Mouse (Mus musculus) lung, embryonic 14.5 days (tissue): ENCODE data around the gene Vti1a. TPM values are rescaled to one million over a fixed set of nuclear protein-coding genes. Genes with fewer than 3 reads are reported as not detected.
A peak's percentile ranks its signal among the peaks of the same experiment; 100 is the strongest.

ENCODE experiments used
- ATAC-seq: fragments of 200-750 bp; cut with Nextera tagmentation; 2 replicates; pipeline ENCODE4 v1.8.0; 2017; ENCODE audit warnings: mild to moderate bottlenecking, moderate TSS enrichment, moderate library complexity; ENCODE audit not compliant: insufficient read depth
- DNase-seq: peaks from one replicate; pipeline ENCODE4 v3.0.0-alpha.2; 2015
- H3K27ac ChIP-seq: fragments of 300-500 bp; sonication (generic); 2 replicates; pipeline ENCODE4 v1.5.1; 2014; ENCODE audit warnings: low read depth, mild to moderate bottlenecking, moderate library complexity
- H3K27me3 ChIP-seq: fragments of 300-500 bp; sonication (generic); 2 replicates; pipeline ENCODE4 v1.6.1; 2014; ENCODE audit warnings: low read length, control low read depth; ENCODE audit not compliant: insufficient read depth
- H3K36me3 ChIP-seq: fragments of 300-500 bp; sonication (generic); 2 replicates; pipeline ENCODE4 v1.6.1; 2014; ENCODE audit warnings: control low read depth; ENCODE audit not compliant: insufficient read depth
- H3K4me1 ChIP-seq: fragments of 300-500 bp; sonication (generic); 2 replicates; pipeline ENCODE4 v1.6.1; 2014; ENCODE audit warnings: antibody characterized with exemption, control low read depth; ENCODE audit not compliant: insufficient read depth
- H3K4me2 ChIP-seq: fragments of 300-500 bp; sonication (generic); 2 replicates; pipeline ENCODE4 v1.6.1; 2014; ENCODE audit warnings: mild to moderate bottlenecking
- H3K4me3 ChIP-seq: fragments of 300-500 bp; sonication (generic); 2 replicates; pipeline ENCODE4 v1.5.1; 2014; ENCODE audit warnings: low read depth, low read length
- H3K9ac ChIP-seq: fragments of 300-500 bp; sonication (generic); 2 replicates; pipeline ENCODE4 v1.6.1; 2014
- H3K9me3 ChIP-seq: fragments of 300-500 bp; sonication (generic); 2 replicates; pipeline ENCODE4 v1.6.1; 2016; ENCODE audit warnings: low read depth, low read length, control low read depth
- CTCF ChIP-seq: IDR thresholded peaks from 2 replicates; pipeline ENCODE4 v1.5.1; 2016; ENCODE audit warnings: antibody characterized with exemption, low read depth
- WGBS: fragments of 180-500 bp; shearing (Covaris S2); extraction: QIAGEN DNeasy Blood & Tissue Kit; methylation state at CpG from one replicate; pipeline ENCODE4 v1.1.7; 2014; 5-methylcytosine and 5-hydroxymethylcytosine counted together
- polyA plus RNA-seq: library from polyadenylated mRNA; unstranded; fragments of >200 nt; fragmentation: Nextera tagmentation; extraction: Ambion mirVana; gene quantifications from 2 replicates; pipeline ENCODE4 v1.2.1, GENCODE M21; 2014

Vti1a gene
- polyA plus RNA-seq, 1 experiment from 2014 or later: 25.5 TPM

- Histone ChIP-seq H3K9me3 (no peaks in the 10 kb centered on the region), H3K4me3 (no peak overlapping the region), H3K36me3 (no peaks in the 10 kb centered on the region), H3K9ac (no peak overlapping the region), H3K27ac (peak overlapping the region; percentile 54; the same call in 1 of the 2 replicates), H3K4me2 (no peak overlapping the region), H3K27me3 (no peaks in the 10 kb centered on the region), H3K4me1 (peaks cover 7% of the 10 kb centered on the region; the same call in 1 of the 2 replicates)
- no peak for DNase-seq
- no peak for TF ChIP-seq CTCF
- WGBS: 79% methylated on average over 14 of the region's 14 CpGs
- peak; percentile 21; the same call in 1 of the 2 replicates for ATAC-seq
Measured at GRCm38 (mm10) chr19:55562487-55563147, 246.5 kb downstream of the Vti1a start.

GRCm38 (mm10) chr19:55563148-55563651 is 247.1 kb downstream of the Vti1a start:
- Histone ChIP-seq H3K4me2 (no peak overlapping the region), H3K9ac (no peak overlapping the region), H3K36me3 (no peaks in the 10 kb centered on the region), H3K27me3 (no peaks in the 10 kb centered on the region), H3K27ac (peak overlapping the region; percentile 54; the same call in 1 of the 2 replicates), H3K4me1 (peaks cover 7% of the 10 kb centered on the region; the same call in 1 of the 2 replicates), H3K4me3 (no peak overlapping the region), H3K9me3 (no peaks in the 10 kb centered on the region)
- ATAC-seq: no peak; the same call in 1 of the 2 replicates
- no peak for TF ChIP-seq CTCF
- WGBS: 55% methylated on average over 15 of the region's 15 CpGs
- DNase-seq: peak; percentile 69

GRCm38 (mm10) chr19:55564104-55564938 is 248.2 kb downstream of the Vti1a start:
- Histone ChIP-seq H3K4me1 (peaks cover 7% of the 10 kb centered on the region; the same call in 1 of the 2 replicates), H3K27me3 (no peaks in the 10 kb centered on the region), H3K9me3 (no peaks in the 10 kb centered on the region), H3K4me2 (no peak overlapping the region), H3K27ac (no peak overlapping the region), H3K9ac (no peak overlapping the region), H3K4me3 (no peak overlapping the region), H3K36me3 (no peaks in the 10 kb centered on the region)
- ATAC-seq (no peak), DNase-seq (no peak)
- TF ChIP-seq CTCF: no peak
- WGBS: 87% methylated on average over 13 of the region's 13 CpGs

GRCm38 (mm10) chr19:55565111-55565510 is 249.0 kb downstream of the Vti1a start:
- Histone ChIP-seq H3K27ac (no peak overlapping the region), H3K9me3 (no peaks in the 10 kb centered on the region), H3K27me3 (no peaks in the 10 kb centered on the region), H3K9ac (no peak overlapping the region), H3K4me3 (no peak overlapping the region), H3K36me3 (no peaks in the 10 kb centered on the region), H3K4me1 (peaks cover 7% of the 10 kb centered on the region; the same call in 1 of the 2 replicates), H3K4me2 (no peak overlapping the region)
- 83% methylated on average over 11 of the region's 11 CpGs for WGBS
- DNase-seq (no peak), ATAC-seq (no peak)
- TF ChIP-seq CTCF: no peak

- ATAC-seq: no peak
- 20% methylated on average over 6 of the region's 6 CpGs for WGBS
- Histone ChIP-seq H3K36me3 (no peaks in the 10 kb centered on the region), H3K27ac (no peak overlapping the region), H3K9me3 (no peaks in the 10 kb centered on the region), H3K9ac (no peak overlapping the region), H3K27me3 (no peaks in the 10 kb centered on the region), H3K4me2 (no peak overlapping the region), H3K4me1 (peaks cover 7% of the 10 kb centered on the region; the same call in 1 of the 2 replicates), H3K4me3 (no peak overlapping the region)
- no peak for TF ChIP-seq CTCF
- no peak for DNase-seq
Measured at GRCm38 (mm10) chr19:55565523-55566369, 249.7 kb downstream of the Vti1a start.

GRCm38 (mm10) chr19:55569114-55569513 is 253.0 kb downstream of the Vti1a start:
- WGBS: 40% methylated on average over 7 of the region's 7 CpGs
- Histone ChIP-seq H3K4me1 (0 out of 2 replicates have a peak, but pooled peaks cover 6% of the 10 kb centered on the region), H3K4me2 (no peak overlapping the region), H3K36me3 (no peaks in the 10 kb centered on the region), H3K27me3 (no peaks in the 10 kb centered on the region), H3K4me3 (no peak overlapping the region), H3K9ac (no peak overlapping the region), H3K27ac (no peak overlapping the region), H3K9me3 (no peaks in the 10 kb centered on the region)
- no peak for ATAC-seq
- DNase-seq: no peak
- TF ChIP-seq CTCF: no peak
